Mouse (Mus musculus): ENCODE measurements around the gene Crygn. TPM values are rescaled to one million over a fixed set of nuclear protein-coding genes. Genes with fewer than 3 reads are reported as not detected.

Crygn gene
- polyA plus RNA-seq, 1 experiment = 0.92 TPM

- TF ChIP-seq POLR2A (IDR thresholded peaks at IDR 0.05; ENCODE audit: extremely low read depth, insufficient read depth, low read length) (peak; percentile 60), CTCF (IDR thresholded peaks at IDR 0.05; ENCODE audit: extremely low read depth, insufficient read depth, low read length) (peak; percentile 50)
- H3K4me1 ChIP-seq (ENCODE audit: control insufficient read depth, insufficient read depth, low read length) = peaks cover 2% of the 10 kb centered on the region; the same call in 1 of the 2 replicates
- H3K4me3 ChIP-seq (ENCODE audit: insufficient read depth, low read length) = peak overlapping the region; percentile 33
These were observed 7.2 kb downstream of the Crygn start for GRCm38 (mm10) chr5:24750321-24751304.

DNA sequence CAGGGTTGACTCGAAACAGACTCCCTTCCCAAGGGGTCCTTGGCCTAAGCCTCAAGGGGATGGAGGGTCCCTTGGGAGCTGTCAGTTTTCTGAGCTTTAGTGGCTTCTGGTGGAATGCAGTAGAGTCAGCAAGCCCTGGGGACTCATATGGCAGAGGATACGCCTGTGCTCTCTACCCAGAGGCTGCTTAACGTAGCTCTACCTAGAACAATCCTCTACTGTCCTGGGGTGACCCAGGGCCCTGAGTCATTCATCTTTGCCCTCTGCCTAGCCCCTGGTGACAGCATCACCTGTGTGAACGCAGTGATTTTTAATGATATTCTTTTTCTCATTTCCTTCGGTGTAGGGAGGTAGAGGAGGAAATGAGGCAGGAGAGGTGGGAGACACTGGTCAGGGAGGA is 8.1 kb downstream of the Crygn start:
- TF ChIP-seq POLR2A (IDR thresholded peaks at IDR 0.05; ENCODE audit: extremely low read depth, insufficient read depth, low read length) (no peak), CTCF (IDR thresholded peaks at IDR 0.05; ENCODE audit: extremely low read depth, insufficient read depth, low read length) (no peak)
- Histone ChIP-seq H3K27ac (ENCODE audit: insufficient read depth, low read length) (peak overlapping the region; percentile 19; the same call in 1 of the 2 replicates), H3K4me1 (ENCODE audit: control insufficient read depth, insufficient read depth, low read length) (peaks cover 2% of the 10 kb centered on the region; the same call in 1 of the 2 replicates), H3K4me3 (ENCODE audit: insufficient read depth, low read length) (peak overlapping the region; percentile 33; the same call in 1 of the 2 replicates)

More at GRCm38 (mm10) chr5:24750321-24751304, 7.2 kb downstream of the Crygn start:
- H3K27ac ChIP-seq (ENCODE audit: insufficient read depth, low read length) = peak overlapping the region; percentile 73

- Histone ChIP-seq H3K4me3 (ENCODE audit: insufficient read depth, low read length) (no peak overlapping the region), H3K4me1 (ENCODE audit: control insufficient read depth, insufficient read depth, low read length) (peaks cover 2% of the 10 kb centered on the region; the same call in 1 of the 2 replicates), H3K27ac (ENCODE audit: insufficient read depth, low read length) (no peak overlapping the region)
- no peak for TF ChIP-seq POLR2A (IDR thresholded peaks at IDR 0.05; ENCODE audit: extremely low read depth, insufficient read depth, low read length)
- no peak for TF ChIP-seq CTCF (IDR thresholded peaks at IDR 0.05; ENCODE audit: extremely low read depth, insufficient read depth, low read length)
These were observed 10.3 kb downstream of the Crygn start for GRCm38 (mm10) chr5:24747533-24747932.

DNA sequence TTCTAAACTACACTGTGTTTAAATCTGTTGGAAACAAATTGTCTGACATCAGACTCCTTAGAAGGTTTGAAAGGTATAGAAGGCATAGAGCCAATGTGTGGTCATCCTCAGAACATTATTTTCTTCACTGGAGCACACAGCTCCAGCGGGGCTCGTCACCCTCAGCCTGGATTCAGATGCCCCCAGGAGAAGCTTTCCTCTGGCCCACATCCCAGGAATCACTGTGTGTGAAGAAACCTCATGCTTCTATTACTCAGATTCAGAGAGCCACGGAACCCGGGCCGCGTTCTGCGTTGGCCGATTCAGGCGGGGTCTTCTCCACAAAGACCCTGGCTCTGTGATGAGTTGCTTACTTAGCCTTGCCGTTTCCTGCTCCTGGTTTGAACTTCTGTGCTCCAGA is 13.9 kb downstream of the Crygn start:
- TF ChIP-seq POLR2A (IDR thresholded peaks at IDR 0.05; ENCODE audit: extremely low read depth, insufficient read depth, low read length) = no peak
- TF ChIP-seq CTCF (IDR thresholded peaks at IDR 0.05; ENCODE audit: extremely low read depth, insufficient read depth, low read length) = no peak
- H3K27ac ChIP-seq (ENCODE audit: insufficient read depth, low read length) = no peak overlapping the region
- no peaks in the 10 kb centered on the region for H3K4me1 ChIP-seq (ENCODE audit: control insufficient read depth, insufficient read depth, low read length)
- H3K4me3 ChIP-seq (ENCODE audit: insufficient read depth, low read length) = no peak overlapping the region

GRCm38 (mm10) chr5:24741172-24741885 is 16.5 kb downstream of the Crygn start:
- H3K4me3 ChIP-seq (ENCODE audit: insufficient read depth, low read length) = no peak overlapping the region
- TF ChIP-seq POLR2A (IDR thresholded peaks at IDR 0.05; ENCODE audit: extremely low read depth, insufficient read depth, low read length) = no peak
- TF ChIP-seq CTCF (IDR thresholded peaks at IDR 0.05; ENCODE audit: extremely low read depth, insufficient read depth, low read length) = no peak
- H3K4me1 ChIP-seq (ENCODE audit: control insufficient read depth, insufficient read depth, low read length) = no peaks in the 10 kb centered on the region
- H3K27ac ChIP-seq (ENCODE audit: insufficient read depth, low read length) = no peak overlapping the region

DNA sequence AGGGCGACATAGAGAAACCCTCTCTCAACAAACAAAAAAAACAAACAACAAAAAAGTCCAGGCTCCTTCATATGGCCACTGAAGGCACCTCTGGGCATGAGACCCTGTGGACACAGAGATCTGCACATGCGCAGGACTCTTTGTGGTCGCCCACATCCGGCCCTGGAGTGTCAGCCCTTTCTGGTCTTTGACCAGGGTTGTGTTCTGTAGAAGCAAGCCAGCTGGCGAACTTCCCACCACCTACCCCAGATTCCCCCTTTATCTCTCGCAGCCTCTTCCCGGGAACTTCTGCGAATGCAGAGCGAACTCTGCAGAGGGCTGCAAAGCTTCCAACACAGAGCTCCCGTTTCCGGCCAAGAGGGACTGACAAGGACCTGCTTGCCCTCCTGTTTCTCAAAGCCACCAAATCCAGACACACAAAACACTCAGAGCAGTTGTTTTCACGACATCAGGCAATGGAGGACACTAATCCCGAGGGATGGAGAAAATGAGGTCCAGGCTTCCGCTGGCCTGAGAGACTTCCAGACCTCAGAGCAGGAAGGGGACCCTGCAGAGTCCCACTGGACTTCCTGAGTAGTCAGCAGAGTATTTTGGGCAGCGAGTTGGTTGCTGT is 18.6 kb downstream of the Crygn start:
- Histone ChIP-seq H3K4me3 (ENCODE audit: insufficient read depth, low read length) (no peak overlapping the region), H3K27ac (ENCODE audit: insufficient read depth, low read length) (0 out of 2 replicates have a peak overlapping the region, but pooled peaks have one; percentile 16), H3K4me1 (ENCODE audit: control insufficient read depth, insufficient read depth, low read length) (no peaks in the 10 kb centered on the region)
- no peak for TF ChIP-seq POLR2A (IDR thresholded peaks at IDR 0.05; ENCODE audit: extremely low read depth, insufficient read depth, low read length)
- TF ChIP-seq CTCF (IDR thresholded peaks at IDR 0.05; ENCODE audit: extremely low read depth, insufficient read depth, low read length) = no peak

DNA sequence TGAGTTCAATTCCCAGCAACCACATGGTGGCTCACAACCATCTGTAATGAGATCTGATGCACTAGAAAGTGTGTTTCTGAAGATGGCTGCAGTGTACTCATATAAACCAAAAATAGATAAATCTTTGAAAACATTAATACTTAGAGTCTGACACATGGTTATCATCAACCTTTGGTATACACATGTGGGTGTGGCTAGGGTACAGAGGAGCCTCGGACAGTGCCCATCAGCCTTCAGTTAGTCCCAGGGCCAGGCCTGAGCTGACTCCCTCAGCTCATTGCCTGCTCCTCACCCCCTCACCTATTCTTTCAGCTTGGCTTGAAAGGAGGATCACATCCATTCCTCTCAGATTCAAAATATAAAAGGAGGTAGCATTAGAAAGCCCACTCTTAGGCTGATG is 19.3 kb downstream of the Crygn start:
- Histone ChIP-seq H3K27ac (ENCODE audit: insufficient read depth, low read length) (no peak overlapping the region), H3K4me1 (ENCODE audit: control insufficient read depth, insufficient read depth, low read length) (no peaks in the 10 kb centered on the region), H3K4me3 (ENCODE audit: insufficient read depth, low read length) (no peak overlapping the region)
- no peak for TF ChIP-seq POLR2A (IDR thresholded peaks at IDR 0.05; ENCODE audit: extremely low read depth, insufficient read depth, low read length)
- no peak for TF ChIP-seq CTCF (IDR thresholded peaks at IDR 0.05; ENCODE audit: extremely low read depth, insufficient read depth, low read length)

- no peak overlapping the region for H3K4me3 ChIP-seq (ENCODE audit: insufficient read depth, low read length)
- H3K4me1 ChIP-seq (ENCODE audit: control insufficient read depth, insufficient read depth, low read length) = no peaks in the 10 kb centered on the region
- no peak for TF ChIP-seq CTCF (IDR thresholded peaks at IDR 0.05; ENCODE audit: extremely low read depth, insufficient read depth, low read length)
- no peak for TF ChIP-seq POLR2A (IDR thresholded peaks at IDR 0.05; ENCODE audit: extremely low read depth, insufficient read depth, low read length)
- H3K27ac ChIP-seq (ENCODE audit: insufficient read depth, low read length) = no peak overlapping the region
These were observed 20.2 kb downstream of the Crygn start for GRCm38 (mm10) chr5:24737595-24737994.
